Mouse (Mus musculus): ENCODE measurements around the gene Dock8.

The Dock8 gene

GRCm38 (mm10) chr19:25111591-25112233, 112.4 kb downstream of the Dock8 start:
- intact Hi-C loops (cut with DNase I), result no loop called here

- intact Hi-C loops (cut with DNase I), result no loop called here
These were observed 117.6 kb downstream of the Dock8 start for GRCm38 (mm10) chr19:25116981-25117380.

GRCm38 (mm10) chr19:25122417-25122816, 123.1 kb downstream of the Dock8 start:
- intact Hi-C loops (cut with DNase I), result no loop called here

GRCm38 (mm10) chr19:25123031-25123430, 123.7 kb downstream of the Dock8 start:
- intact Hi-C loops (cut with DNase I), result no loop called here

GRCm38 (mm10) chr19:25123461-25123860, 124.1 kb downstream of the Dock8 start:
- intact Hi-C loops (cut with DNase I), result no loop called here

- intact Hi-C loops (cut with DNase I), result loop anchor here (1.0 to 10.0 kb wide), 2 partner anchors 202 to 312 kb away; no protein-coding TSS in a partner anchor
These were observed 133.0 kb downstream of the Dock8 start for GRCm38 (mm10) chr19:25132322-25132721.

GRCm38 (mm10) chr19:25133959-25134358, 134.6 kb downstream of the Dock8 start:
- intact Hi-C loops (cut with DNase I), result loop anchor here (10.0 kb wide), 1 partner anchor 311 kb away; no protein-coding TSS in a partner anchor

- intact Hi-C loops (cut with DNase I), result loop anchor here (10.0 kb wide), 1 partner anchor 309 kb away; no protein-coding TSS in a partner anchor
These were observed 136.8 kb downstream of the Dock8 start for GRCm38 (mm10) chr19:25136171-25136570.

GRCm38 (mm10) chr19:25137907-25138820, 138.8 kb downstream of the Dock8 start:
- intact Hi-C loops (cut with DNase I), result loop anchor here (10.0 kb wide), 1 partner anchor 307 kb away; no protein-coding TSS in a partner anchor

- intact Hi-C loops (cut with DNase I), result loop anchor here (5.0 kb wide), 1 partner anchor 93 kb away; the partner anchor contains the start of gene Kank1
These were observed 145.0 kb downstream of the Dock8 start for GRCm38 (mm10) chr19:25144110-25145028.

GRCm38 (mm10) chr19:25145116-25145515, 145.8 kb downstream of the Dock8 start:
- intact Hi-C loops (cut with DNase I), result no loop called here

- intact Hi-C loops (cut with DNase I), result no loop called here
These were observed 146.8 kb downstream of the Dock8 start for GRCm38 (mm10) chr19:25146122-25146521.

GRCm38 (mm10) chr19:25149788-25150187, 150.5 kb downstream of the Dock8 start:
- intact Hi-C loops (cut with DNase I), result no loop called here

- intact Hi-C loops (cut with DNase I), result no loop called here
These were observed 155.3 kb downstream of the Dock8 start for GRCm38 (mm10) chr19:25154506-25155178.

GRCm38 (mm10) chr19:25155250-25155649, 155.9 kb downstream of the Dock8 start:
- intact Hi-C loops (cut with DNase I), result no loop called here

GRCm38 (mm10) chr19:25155709-25156108, 156.4 kb downstream of the Dock8 start:
- intact Hi-C loops (cut with DNase I), result no loop called here

- intact Hi-C loops (cut with DNase I), result no loop called here
These were observed 162.9 kb downstream of the Dock8 start for GRCm38 (mm10) chr19:25162270-25162669.

- intact Hi-C loops (cut with DNase I), result no loop called here
These were observed 164.1 kb downstream of the Dock8 start for GRCm38 (mm10) chr19:25163426-25163825.

GRCm38 (mm10) chr19:25166412-25166811, 167.1 kb downstream of the Dock8 start:
- intact Hi-C loops (cut with DNase I), result no loop called here

- intact Hi-C loops (cut with DNase I), result loop anchor here (10.0 kb wide), 1 partner anchor 923 kb away; no protein-coding TSS in a partner anchor
These were observed 172.1 kb downstream of the Dock8 start for GRCm38 (mm10) chr19:25171395-25171794.

All from adrenal gland (tissue).